Mouse (Mus musculus): ENCODE results near the gene Serpina3i. TPM values are rescaled to one million over a fixed set of nuclear protein-coding genes. Genes with fewer than 3 reads are reported as not detected.

Gene Serpina3i
- polyA plus RNA-seq (2012; fragmentation: generic; extraction: Trizol) = not detected

DNA sequence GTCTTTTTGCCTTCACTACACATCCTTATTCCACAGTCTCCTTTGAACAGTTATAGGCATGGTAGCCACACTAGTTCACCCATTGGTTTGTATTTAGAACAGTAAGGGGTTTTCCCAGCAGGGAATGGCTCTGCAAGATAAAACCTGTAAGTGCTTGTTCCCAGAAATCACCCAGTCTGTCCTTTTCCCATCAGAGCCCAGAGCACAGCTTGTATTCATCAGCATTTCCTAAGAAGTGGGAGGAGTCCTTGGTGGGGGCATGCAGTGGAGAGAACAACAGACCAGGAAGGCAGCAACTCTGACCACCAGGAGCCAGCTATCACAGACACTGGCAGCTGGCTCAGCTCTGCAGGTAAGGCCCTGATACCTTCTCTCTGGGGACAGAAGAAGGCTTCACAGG, at the start of gene Serpina3i:
Serpina3i (plus strand) TSS at position 260 of the 400 bp plus-strand sequence.
- H3K27me3 ChIP-seq (ENCODE audit: control insufficient read depth, insufficient read depth, insufficient read length) = no peaks in the 10 kb centered on the region
- H3K4me3 ChIP-seq = no peak within 1 kb of the TSS
- H3K79me2 ChIP-seq (ENCODE audit: control insufficient read depth, insufficient read depth) = no peaks in the 10 kb centered on the region
- no peak within 1 kb of the TSS for H3ac ChIP-seq (ENCODE audit: control insufficient read depth, insufficient read length)
- no peaks in the 10 kb centered on the region for H3K36me3 ChIP-seq (ENCODE audit: control insufficient read depth, insufficient read depth)
- no peak within 1 kb of the TSS for H3K4me2 ChIP-seq (ENCODE audit: low read depth)
- TF ChIP-seq MAX (IDR thresholded peaks at IDR 0.05; ENCODE audit: low read depth) (no peak), POLR2AphosphoS2 (IDR thresholded peaks at IDR 0.05; ENCODE audit: insufficient read length, low read depth) (no peak), USF1 (IDR thresholded peaks at IDR 0.05; ENCODE audit: low read depth) (no peak), TCF12 (IDR thresholded peaks at IDR 0.05; ENCODE audit: insufficient read depth, poor library complexity, severe bottlenecking) (no peak), E2F4 (IDR thresholded peaks at IDR 0.05; ENCODE audit: insufficient read depth) (no peak), CEBPB (IDR thresholded peaks at IDR 0.05; ENCODE audit: insufficient read depth, poor library complexity, severe bottlenecking) (no peak), TCF3 (IDR thresholded peaks at IDR 0.05; ENCODE audit: insufficient read length, low read depth) (no peak), REST (IDR thresholded peaks at IDR 0.05; ENCODE audit: insufficient read depth, insufficient read length) (no peak), MYOG (IDR thresholded peaks at IDR 0.05; ENCODE audit: control insufficient read depth in 1 of 3, insufficient read depth in 1 of 3, insufficient read length in 2 of 3, low read depth in 2 of 3) (no peak), MYOD1 (IDR thresholded peaks at IDR 0.05; ENCODE audit: control insufficient read depth in 1 of 3, insufficient read length in 2 of 3, low read depth in 2 of 3) (no peak), SRF (IDR thresholded peaks at IDR 0.05; ENCODE audit: control insufficient read depth, insufficient read length, low read depth) (no peak), POLR2A (IDR thresholded peaks at IDR 0.05; ENCODE audit: insufficient read length, low read depth) (no peak)

DNA sequence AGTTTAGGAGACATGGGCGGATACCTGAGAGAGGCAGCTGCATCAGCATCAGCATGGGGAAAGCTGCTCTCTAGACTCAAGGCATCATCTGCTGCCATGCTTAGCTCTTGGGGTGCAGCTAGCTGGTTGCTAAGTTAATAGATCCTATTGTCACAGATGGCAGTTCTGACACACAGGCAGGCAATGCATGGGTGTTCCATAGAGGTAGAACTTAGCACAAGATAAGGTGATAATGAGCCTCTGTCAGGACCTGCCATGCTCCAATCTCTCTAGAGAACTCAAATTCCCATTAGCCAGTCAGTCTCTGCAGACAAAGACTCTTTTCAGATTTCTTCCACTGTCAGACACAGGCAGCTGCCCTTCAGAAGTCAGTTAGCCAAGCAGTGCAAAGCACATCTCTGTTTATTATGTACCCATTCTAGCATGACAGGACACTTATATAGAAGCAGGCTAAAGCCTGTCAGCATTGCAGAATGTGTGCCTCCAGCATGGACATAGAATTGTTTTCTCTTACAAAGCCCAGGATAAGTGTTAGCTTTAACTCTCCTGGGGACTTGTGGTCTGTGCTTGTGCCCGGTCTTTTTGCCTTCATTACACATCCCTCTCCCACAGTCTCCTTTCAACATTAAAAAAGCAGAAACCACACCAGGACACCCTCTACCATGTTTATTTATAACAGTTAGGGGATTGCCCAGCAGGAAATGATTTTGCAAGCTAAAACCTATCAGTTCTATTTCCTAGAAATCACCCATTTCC, 49.1 kb upstream of the Serpina3i start:
- no peak for TF ChIP-seq POLR2A (IDR thresholded peaks at IDR 0.05; ENCODE audit: insufficient read length, low read depth)
- no peak for TF ChIP-seq USF1 (IDR thresholded peaks at IDR 0.05; ENCODE audit: low read depth)
- TF ChIP-seq SRF (IDR thresholded peaks at IDR 0.05; ENCODE audit: control insufficient read depth, insufficient read length, low read depth) = no peak
- no peak for TF ChIP-seq MYOG (IDR thresholded peaks at IDR 0.05; ENCODE audit: control insufficient read depth in 1 of 3, insufficient read depth in 1 of 3, insufficient read length in 2 of 3, low read depth in 2 of 3)
- TF ChIP-seq TCF12 (IDR thresholded peaks at IDR 0.05; ENCODE audit: insufficient read depth, poor library complexity, severe bottlenecking) = no peak
- TF ChIP-seq POLR2AphosphoS2 (IDR thresholded peaks at IDR 0.05; ENCODE audit: insufficient read length, low read depth) = no peak
- no peak for TF ChIP-seq E2F4 (IDR thresholded peaks at IDR 0.05; ENCODE audit: insufficient read depth)
- no peak for TF ChIP-seq CEBPB (IDR thresholded peaks at IDR 0.05; ENCODE audit: insufficient read depth, poor library complexity, severe bottlenecking)
- H3K4me3 ChIP-seq = no peak overlapping the region

DNA sequence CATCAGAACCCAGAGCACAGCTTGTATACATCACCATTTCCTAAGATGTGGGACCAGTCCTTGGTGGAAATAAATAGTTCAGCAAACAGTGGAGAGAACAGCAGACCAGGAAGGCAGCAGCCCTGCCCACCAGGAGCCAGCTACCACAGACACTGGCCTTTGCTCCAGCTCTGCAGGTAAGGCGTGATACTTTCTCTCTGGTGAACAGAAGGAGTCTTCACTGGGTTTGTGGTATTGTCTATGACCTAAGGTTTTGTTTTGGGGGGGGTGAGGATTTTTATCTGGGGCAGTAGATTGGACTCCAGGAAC, 48.5 kb upstream of the Serpina3i start, which contains the start of gene Serpina3f:
Serpina3f (plus strand) TSS at position 100 of the 309 bp plus-strand sequence.
- Histone ChIP-seq H3K79me2 (ENCODE audit: control insufficient read depth, insufficient read depth) (no peaks in the 10 kb centered on the region), H3K4me2 (ENCODE audit: low read depth) (no peak within 1 kb of the TSS), H3K4me3 (no peak within 1 kb of the TSS), H3K27me3 (ENCODE audit: control insufficient read depth, insufficient read depth, insufficient read length) (no peaks in the 10 kb centered on the region), H3K36me3 (ENCODE audit: control insufficient read depth, insufficient read depth) (no peaks in the 10 kb centered on the region), H3ac (ENCODE audit: control insufficient read depth, insufficient read length) (no peak within 1 kb of the TSS)
- TF ChIP-seq REST (IDR thresholded peaks at IDR 0.05; ENCODE audit: insufficient read depth, insufficient read length) (no peak), TCF3 (IDR thresholded peaks at IDR 0.05; ENCODE audit: insufficient read length, low read depth) (no peak)

More for the DNA sequence above, 49.1 kb upstream of the Serpina3i start:
- no peak overlapping the region for H3ac ChIP-seq (ENCODE audit: control insufficient read depth, insufficient read length)
- H3K36me3 ChIP-seq (ENCODE audit: control insufficient read depth, insufficient read depth) = no peaks in the 10 kb centered on the region
- H3K79me2 ChIP-seq (ENCODE audit: control insufficient read depth, insufficient read depth) = no peaks in the 10 kb centered on the region
- H3K4me2 ChIP-seq (ENCODE audit: low read depth) = no peak overlapping the region
- no peaks in the 10 kb centered on the region for H3K27me3 ChIP-seq (ENCODE audit: control insufficient read depth, insufficient read depth, insufficient read length)

DNA sequence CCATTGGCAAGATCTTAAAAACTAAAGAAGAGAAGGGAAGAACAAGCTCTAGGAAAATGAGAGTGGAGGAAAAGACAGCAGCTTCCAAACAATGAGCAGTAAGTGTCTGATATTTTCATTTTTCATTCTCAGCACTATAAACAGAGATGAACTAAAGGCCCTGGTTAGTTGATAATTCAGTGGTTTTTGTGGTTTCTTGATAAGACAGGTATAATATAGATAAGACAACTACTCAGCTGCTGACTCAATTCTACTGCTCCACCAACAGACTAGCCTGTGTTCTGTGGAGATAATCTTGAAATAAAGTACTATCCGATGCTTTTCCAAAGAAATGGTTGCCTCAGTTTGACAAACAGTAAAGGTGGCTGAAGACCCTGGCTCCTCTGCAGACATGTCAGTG, 47.7 kb upstream of the Serpina3i start:
- Histone ChIP-seq H3K36me3 (ENCODE audit: control insufficient read depth, insufficient read depth) (no peaks in the 10 kb centered on the region), H3ac (ENCODE audit: control insufficient read depth, insufficient read length) (no peak overlapping the region), H3K4me3 (no peak overlapping the region), H3K27me3 (ENCODE audit: control insufficient read depth, insufficient read depth, insufficient read length) (no peaks in the 10 kb centered on the region), H3K79me2 (ENCODE audit: control insufficient read depth, insufficient read depth) (no peaks in the 10 kb centered on the region), H3K4me2 (ENCODE audit: low read depth) (no peak overlapping the region)
- TF ChIP-seq MYOG (IDR thresholded peaks at IDR 0.05; ENCODE audit: control insufficient read depth in 1 of 3, insufficient read depth in 1 of 3, insufficient read length in 2 of 3, low read depth in 2 of 3) (no peak), POLR2A (IDR thresholded peaks at IDR 0.05; ENCODE audit: insufficient read length, low read depth) (no peak), TCF3 (IDR thresholded peaks at IDR 0.05; ENCODE audit: insufficient read length, low read depth) (no peak), CEBPB (IDR thresholded peaks at IDR 0.05; ENCODE audit: insufficient read depth, poor library complexity, severe bottlenecking) (no peak), E2F4 (IDR thresholded peaks at IDR 0.05; ENCODE audit: insufficient read depth) (no peak), USF1 (IDR thresholded peaks at IDR 0.05; ENCODE audit: low read depth) (no peak), MYOD1 (IDR thresholded peaks at IDR 0.05; ENCODE audit: control insufficient read depth in 1 of 3, insufficient read length in 2 of 3, low read depth in 2 of 3) (no peak), POLR2AphosphoS2 (IDR thresholded peaks at IDR 0.05; ENCODE audit: insufficient read length, low read depth) (no peak), REST (IDR thresholded peaks at IDR 0.05; ENCODE audit: insufficient read depth, insufficient read length) (no peak), MAX (IDR thresholded peaks at IDR 0.05; ENCODE audit: low read depth) (no peak), SRF (IDR thresholded peaks at IDR 0.05; ENCODE audit: control insufficient read depth, insufficient read length, low read depth) (no peak), TCF12 (IDR thresholded peaks at IDR 0.05; ENCODE audit: insufficient read depth, poor library complexity, severe bottlenecking) (no peak)

DNA sequence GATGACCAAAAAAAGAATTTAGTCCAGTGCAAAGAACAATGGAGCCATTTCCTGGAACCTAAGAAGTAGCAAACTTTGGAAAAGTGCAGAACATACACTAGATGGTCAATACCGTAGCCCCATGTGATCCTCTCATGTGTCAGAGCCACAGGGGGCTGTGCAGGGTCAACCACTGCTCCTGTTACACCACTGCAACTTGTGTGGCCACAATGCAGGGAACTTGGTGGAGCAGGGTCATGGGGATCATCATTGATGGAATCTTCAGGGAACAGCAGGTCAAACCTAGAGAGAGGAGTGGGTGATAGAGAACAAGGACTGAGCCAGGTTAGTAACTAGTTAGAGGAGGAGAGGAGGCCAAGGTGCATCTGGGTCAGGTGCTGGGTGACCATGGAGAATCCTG, 41.3 kb upstream of the Serpina3i start:
- H3K4me2 ChIP-seq (ENCODE audit: low read depth) = no peak overlapping the region
- TF ChIP-seq MAX (IDR thresholded peaks at IDR 0.05; ENCODE audit: low read depth) = no peak
- TF ChIP-seq CEBPB (IDR thresholded peaks at IDR 0.05; ENCODE audit: insufficient read depth, poor library complexity, severe bottlenecking) = no peak
- TF ChIP-seq MYOG (IDR thresholded peaks at IDR 0.05; ENCODE audit: control insufficient read depth in 1 of 3, insufficient read depth in 1 of 3, insufficient read length in 2 of 3, low read depth in 2 of 3) = no peak
- no peak for TF ChIP-seq TCF3 (IDR thresholded peaks at IDR 0.05; ENCODE audit: insufficient read length, low read depth)
- no peak for TF ChIP-seq TCF12 (IDR thresholded peaks at IDR 0.05; ENCODE audit: insufficient read depth, poor library complexity, severe bottlenecking)
- no peak for TF ChIP-seq USF1 (IDR thresholded peaks at IDR 0.05; ENCODE audit: low read depth)
- no peak for TF ChIP-seq POLR2A (IDR thresholded peaks at IDR 0.05; ENCODE audit: insufficient read length, low read depth)
- TF ChIP-seq E2F4 (IDR thresholded peaks at IDR 0.05; ENCODE audit: insufficient read depth) = no peak
- TF ChIP-seq MYOD1 (IDR thresholded peaks at IDR 0.05; ENCODE audit: control insufficient read depth in 1 of 3, insufficient read length in 2 of 3, low read depth in 2 of 3) = no peak
- TF ChIP-seq REST (IDR thresholded peaks at IDR 0.05; ENCODE audit: insufficient read depth, insufficient read length) = no peak
- TF ChIP-seq POLR2AphosphoS2 (IDR thresholded peaks at IDR 0.05; ENCODE audit: insufficient read length, low read depth) = no peak
- TF ChIP-seq SRF (IDR thresholded peaks at IDR 0.05; ENCODE audit: control insufficient read depth, insufficient read length, low read depth) = no peak
- no peak overlapping the region for H3K4me3 ChIP-seq
- no peaks in the 10 kb centered on the region for H3K79me2 ChIP-seq (ENCODE audit: control insufficient read depth, insufficient read depth)
- no peaks in the 10 kb centered on the region for H3K36me3 ChIP-seq (ENCODE audit: control insufficient read depth, insufficient read depth)
- H3K27me3 ChIP-seq (ENCODE audit: control insufficient read depth, insufficient read depth, insufficient read length) = no peaks in the 10 kb centered on the region
- no peak overlapping the region for H3ac ChIP-seq (ENCODE audit: control insufficient read depth, insufficient read length)
